8 mouse cellular contexts compared by ENCODE assay signal in the genomic region with DNA sequence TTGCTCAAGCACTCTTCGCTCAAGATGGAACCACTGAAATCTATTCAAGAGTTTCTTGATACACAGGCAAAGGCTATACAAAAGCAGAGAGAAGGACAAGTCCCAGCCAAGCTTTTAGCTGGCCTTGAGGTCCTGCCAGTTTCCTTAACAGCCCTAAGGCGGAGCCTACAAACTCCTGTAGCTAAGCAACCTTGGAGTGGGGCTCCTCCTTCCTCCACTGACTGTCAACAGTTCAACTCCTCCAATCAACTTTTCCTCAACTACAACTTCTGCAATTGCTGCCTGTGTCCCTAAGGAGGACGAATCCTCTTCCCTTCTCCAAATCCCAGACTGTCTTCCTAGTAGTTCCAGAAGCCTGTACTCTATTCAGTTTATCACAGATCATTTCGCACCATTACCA. TPM values are rescaled to one million over a fixed set of nuclear protein-coding genes. Genes with fewer than 3 reads are reported as not detected.
A peak's percentile ranks its signal among the peaks of the same experiment; 100 is the strongest.
DNase-seq lines count a peak whose midpoint lies in the region; ATAC-seq and TF ChIP-seq lines count a peak whose summit lies in the region.

No protein-coding gene starts in this region.

- peak overlapping the region; percentile 90 for H3K4me2 ChIP-seq in heart, embryonic 15.5 days
- peak overlapping the region; percentile 88 for H3K4me2 ChIP-seq in kidney, postnatal 0 days (ENCODE audit: low read length)

- H3K36me3 ChIP-seq in heart, embryonic 15.5 days, result no peaks in the 10 kb centered on the region
- H3K36me3 ChIP-seq in kidney, postnatal 0 days (ENCODE audit: insufficient read depth, low read length), result 0 out of 2 replicates have a peak, but pooled peaks cover 3% of the 10 kb centered on the region

- no peaks in the 10 kb centered on the region for H3K9me3 ChIP-seq in heart, embryonic 15.5 days (replicated peaks)
- no peaks in the 10 kb centered on the region for H3K9me3 ChIP-seq in kidney, postnatal 0 days (replicated peaks; ENCODE audit: low read length)

- H3K4me3 ChIP-seq in embryonic fibroblast, embryonic 13.5 days (ENCODE audit: insufficient read depth, low read length), result peak overlapping the region; percentile 79
- peak overlapping the region; percentile 70 for H3K4me3 ChIP-seq in heart, embryonic 15.5 days
- H3K4me3 ChIP-seq in kidney, postnatal 0 days (replicated peaks; ENCODE audit: low read depth, low read length), result peak overlapping the region; percentile 79

- 49% methylated on average over 4 of the region's 4 CpGs for WGBS in heart, embryonic 15.5 days
- WGBS in kidney, postnatal 0 days, result 44% methylated on average over 4 of the region's 4 CpGs

- POLR2A ChIA-PET in Patski (lab: Charles Lee), result interaction anchor here (1.8 kb wide), 1 partner anchor 9 kb away, joined by 7 read pairs; no protein-coding TSS in a partner anchor

- peak; percentile 79 for ATAC-seq in Patski
- peak; percentile 25; the same call in 1 of the 2 replicates for ATAC-seq in heart, embryonic 15.5 days (replicated peaks; ENCODE audit: insufficient number of reproducible peaks, insufficient read depth, low FRiP score, low read depth)
- no peak for ATAC-seq in kidney, postnatal 0 days (replicated peaks; ENCODE audit: low FRiP score, low read depth)

- in situ Hi-C loops in Patski (cut with MboI; ENCODE audit: low pct_unique_long_range_greater_than_20kb), result no loop called here

- TF ChIP-seq POLR2A in embryonic fibroblast, embryonic 13.5 days (IDR thresholded peaks at IDR 0.05; ENCODE audit: low read depth, low read length), result no peak

- H3K4me1 ChIP-seq in embryonic fibroblast, embryonic 13.5 days (ENCODE audit: control insufficient read depth, insufficient read depth, low read length), result no peaks in the 10 kb centered on the region
- peaks cover 13% of the 10 kb centered on the region for H3K4me1 ChIP-seq in heart, embryonic 15.5 days (replicated peaks)
- H3K4me1 ChIP-seq in kidney, postnatal 0 days (replicated peaks; ENCODE audit: insufficient read depth, low read length), result peaks cover 7% of the 10 kb centered on the region; the same call in 1 of the 2 replicates

- CTCF ChIA-PET in Patski (lab: Charles Lee), result interaction anchor here (1.5 to 1.6 kb wide), 2 partner anchors 8 to 15 kb away, joined by 3 to 5 read pairs; no protein-coding TSS in a partner anchor

- peak; percentile 21 to 37 for DNase-seq in cerebellum, postnatal 10 days
- DNase-seq in cerebellum, adult 11 months, result no peak
- no peak for DNase-seq in Patski (ENCODE audit: low read depth, low spot score)
- DNase-seq in kidney, postnatal 0 days (ENCODE audit: low spot score), result peak; percentile 61
- DNase-seq in lung, postnatal 36 days, result peak; percentile 88
- peak; percentile 39 to 57 for DNase-seq in spleen, postnatal 36 days (ENCODE audit: low spot score in 2 of 2)

- TF ChIP-seq CTCF in Patski (IDR thresholded peaks at IDR 0.05), result no peak
- no peak for TF ChIP-seq CTCF in embryonic fibroblast, embryonic 13.5 days (IDR thresholded peaks at IDR 0.05; ENCODE audit: borderline replicate concordance, insufficient read depth, low read length)
- TF ChIP-seq CTCF in kidney, postnatal 0 days (IDR thresholded peaks at IDR 0.05; ENCODE audit: low read depth), result no peak

- H3K27ac ChIP-seq in embryonic fibroblast, embryonic 13.5 days (ENCODE audit: insufficient read depth, low read length), result peak overlapping the region; percentile 23; the same call in 1 of the 2 replicates
- peak overlapping the region; percentile 48 for H3K27ac ChIP-seq in heart, embryonic 15.5 days
- H3K27ac ChIP-seq in kidney, postnatal 0 days, result peak overlapping the region; percentile 92

- H3K27me3 ChIP-seq in Patski, result peaks cover 17% of the 10 kb centered on the region
- H3K27me3 ChIP-seq in heart, embryonic 15.5 days, result peaks cover 28% of the 10 kb centered on the region
- H3K27me3 ChIP-seq in kidney, postnatal 0 days (ENCODE audit: insufficient read depth, low read length), result no peaks in the 10 kb centered on the region

- H3K9ac ChIP-seq in heart, embryonic 15.5 days, result peak overlapping the region; percentile 68
- peak overlapping the region; percentile 84 for H3K9ac ChIP-seq in kidney, postnatal 0 days (ENCODE audit: low read depth, low read length)

RNA-seq across cellular contexts. Expression of a gene that starts 36.4 kb away (rescaled TPM):
- polyA plus RNA-seq in Patski (2021), result 23.3 TPM
- polyA plus RNA-seq in embryonic fibroblast, embryonic 13.5 days (2011; ENCODE audit: insufficient read length, low read depth, missing spikeins), result 21.2 TPM in 2 replicates
- 2.5 and 3.2 TPM in 2 replicates for polyA plus RNA-seq in heart, embryonic 15.5 days (2015; fragmentation: Nextera tagmentation; extraction: Ambion mirVana)
- polyA plus RNA-seq in kidney, postnatal 0 days (2015; fragmentation: Nextera tagmentation; extraction: Ambion mirVana), result 6.0 and 6.3 TPM in 2 replicates

Comparison
In these comparisons a context has a peak if more than half of its experiments do, and no peak if none do; other contexts are left out.
1. DNase-seq: peak in cerebellum, postnatal 10 days (2 of 2), kidney, postnatal 0 days (single experiment), lung, postnatal 36 days (single experiment) and spleen, postnatal 36 days (2 of 2); none in cerebellum, adult 11 months (single experiment) and Patski (single experiment).
2. H3K27ac ChIP-seq: peak in every context shown above with its lines; median percentile 92 in kidney, postnatal 0 days; 48 in heart, embryonic 15.5 days; 23 in embryonic fibroblast, embryonic 13.5 days.
3. Peak in every context shown above with its lines, with median percentiles within 50 percentile points of each other: H3K4me3 ChIP-seq.